Mouse (Mus musculus) kidney, postnatal 10 days (tissue): ENCODE measurements at regions not wholly inside any gene's neighbourhood (a gene's known extent, or its start where the extent isn't known, plus 50 kb on each side); places are given as distances from the start of the nearest gene placed in this dataset.

Source experiments
- DNase-seq: peaks from one replicate; pipeline ENCODE4 v3.0.0; 2021; ENCODE audit warnings: mixed read lengths

GRCm38 (mm10) chr8:86359518-86359917 is 221.0 kb downstream of the Abcc12 start:
- no peak for DNase-seq

- DNase-seq: no peak
Measured at GRCm38 (mm10) chr8:86353816-86354215, 226.7 kb downstream of the Abcc12 start.

DNA sequence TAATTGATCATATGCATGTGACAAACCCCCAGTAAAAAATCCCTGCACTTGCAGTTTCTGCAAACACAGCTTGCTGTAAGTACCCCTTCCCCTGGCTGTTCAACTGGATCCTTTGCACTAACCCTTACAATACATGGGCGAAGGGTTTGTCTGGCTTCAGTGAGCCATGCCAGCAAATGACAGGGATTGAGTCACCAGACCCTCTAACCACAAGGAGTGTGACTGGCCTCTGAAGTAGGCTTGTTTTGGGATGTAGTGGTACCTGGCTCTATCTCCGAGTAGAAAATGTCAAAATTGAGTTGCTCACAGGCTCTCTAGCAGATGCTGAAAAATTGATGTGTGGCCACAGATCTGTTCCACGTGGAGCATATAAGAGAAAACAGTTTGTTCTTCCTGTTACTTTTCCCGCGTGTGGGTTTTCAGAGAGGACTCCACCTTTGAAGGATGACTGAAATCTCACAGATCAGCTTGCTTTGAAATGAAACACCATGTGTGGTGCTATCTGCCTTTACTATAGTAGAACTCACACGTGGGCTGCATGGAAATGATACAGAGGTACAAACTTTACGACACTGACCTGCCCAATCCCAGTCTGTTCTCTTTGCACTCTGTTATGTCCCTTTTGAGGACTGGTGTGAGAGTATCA is 228.8 kb downstream of the Abcc12 start:
- DNase-seq: no peak

- no peak for DNase-seq
Measured at GRCm38 (mm10) chr8:86350128-86350527, 230.4 kb downstream of the Abcc12 start.

GRCm38 (mm10) chr8:86342016-86342684 is 238.3 kb downstream of the Abcc12 start:
- DNase-seq: no peak

GRCm38 (mm10) chr8:86338574-86339264 is 241.8 kb downstream of the Abcc12 start:
- DNase-seq: no peak

- DNase-seq: no peak
Measured at GRCm38 (mm10) chr8:86331383-86331782, 249.1 kb downstream of the Abcc12 start.

DNA sequence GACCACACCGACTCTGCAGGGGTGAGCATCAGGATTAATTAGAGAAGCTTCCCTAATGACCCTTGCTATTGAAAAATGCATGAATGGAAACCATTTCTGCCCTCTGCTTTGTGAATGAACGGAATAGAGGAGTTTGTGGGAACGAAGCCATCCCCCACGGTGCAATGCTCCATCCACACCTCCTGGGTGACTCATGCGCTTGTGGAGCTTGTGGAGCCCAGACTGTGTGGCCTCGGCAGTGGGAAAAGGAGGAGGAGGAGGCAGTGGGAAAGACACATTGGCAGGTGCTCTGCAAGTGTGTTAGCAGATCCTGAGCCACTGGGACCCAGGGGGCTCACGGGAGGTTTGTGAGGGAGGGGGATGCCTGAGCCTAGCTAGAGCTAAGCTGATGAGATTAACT is 251.9 kb downstream of the Abcc12 start:
- no peak for DNase-seq

DNA sequence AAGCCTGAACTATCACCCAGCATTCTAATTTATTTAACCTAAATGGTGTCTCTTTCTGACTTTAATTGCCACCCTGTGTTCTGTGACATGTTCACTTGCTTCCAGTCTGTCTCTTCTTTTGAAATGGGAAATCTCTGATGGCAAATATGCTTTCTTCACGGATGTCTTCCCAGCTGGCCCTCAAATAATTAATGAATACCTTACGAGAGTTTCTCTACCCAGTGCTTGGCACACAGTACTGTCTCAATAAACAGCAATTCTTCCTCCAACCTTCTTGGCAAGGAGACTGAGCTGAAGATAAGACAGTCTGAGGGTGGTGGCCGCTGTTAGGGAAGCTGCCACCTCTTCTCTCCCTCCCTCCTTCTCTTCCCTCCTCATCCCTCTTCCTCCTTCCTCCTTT is 252.5 kb downstream of the Abcc12 start:
- DNase-seq: no peak

- no peak for DNase-seq
Measured at GRCm38 (mm10) chr8:86325040-86325439, 255.4 kb downstream of the Abcc12 start.

DNA sequence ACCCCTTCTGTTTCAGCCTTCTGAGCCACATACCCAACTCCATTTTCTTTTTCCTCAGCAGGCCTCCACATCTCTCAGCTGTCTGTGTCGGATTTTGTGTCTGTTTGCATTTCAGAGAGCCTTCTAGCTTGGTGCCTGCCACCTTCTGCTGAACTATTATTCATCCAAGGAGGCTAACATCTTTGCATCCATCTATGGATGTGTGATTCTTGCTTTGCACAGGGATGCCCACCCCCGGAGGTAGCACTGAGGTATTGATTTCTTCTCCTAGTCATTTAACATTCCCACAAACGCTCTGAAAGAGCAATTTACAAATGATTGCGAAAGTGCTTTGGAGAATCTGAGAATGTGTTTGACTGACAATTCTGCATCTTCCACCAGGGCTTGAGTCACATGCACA is 255.9 kb downstream of the Abcc12 start:
- DNase-seq: no peak

DNA sequence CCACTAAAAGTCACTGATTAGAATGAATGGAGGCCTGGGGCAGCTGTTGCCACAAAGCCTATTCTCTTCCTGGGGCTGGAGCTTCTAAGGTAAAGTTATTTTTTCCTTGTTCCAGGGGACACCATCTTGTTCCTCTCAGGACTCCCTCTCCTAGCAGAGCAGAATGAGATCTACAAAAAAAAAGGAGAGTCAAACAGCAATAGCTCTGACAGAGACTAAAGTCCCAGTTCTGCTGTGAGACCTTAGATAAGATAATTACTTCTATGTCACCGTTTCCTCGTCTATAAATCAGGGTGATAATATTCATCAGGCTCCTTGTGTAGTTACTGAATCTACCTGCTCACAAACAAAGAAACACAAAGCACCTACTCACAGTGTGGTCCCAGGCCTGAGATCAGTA is 256.7 kb downstream of the Abcc12 start:
- DNase-seq: no peak

DNA sequence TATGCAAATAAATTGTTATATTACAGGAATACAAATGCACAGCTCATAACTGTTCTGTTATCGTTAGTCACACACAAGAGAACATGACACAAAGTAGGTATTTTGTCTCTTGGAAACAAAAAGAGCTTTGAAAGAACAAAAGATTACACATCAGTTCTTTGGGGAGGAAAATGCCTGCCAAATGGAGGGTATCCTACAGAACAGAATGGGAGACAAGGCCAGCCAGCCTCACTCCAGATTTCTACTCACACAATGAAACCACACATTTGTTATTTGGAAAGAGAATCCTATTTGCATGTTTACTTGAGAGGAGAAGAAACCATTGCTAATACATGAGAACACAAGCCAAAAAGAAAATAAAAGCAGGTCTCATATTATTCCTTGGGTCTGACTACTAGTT is 258.0 kb downstream of the Abcc12 start:
- no peak for DNase-seq

DNA sequence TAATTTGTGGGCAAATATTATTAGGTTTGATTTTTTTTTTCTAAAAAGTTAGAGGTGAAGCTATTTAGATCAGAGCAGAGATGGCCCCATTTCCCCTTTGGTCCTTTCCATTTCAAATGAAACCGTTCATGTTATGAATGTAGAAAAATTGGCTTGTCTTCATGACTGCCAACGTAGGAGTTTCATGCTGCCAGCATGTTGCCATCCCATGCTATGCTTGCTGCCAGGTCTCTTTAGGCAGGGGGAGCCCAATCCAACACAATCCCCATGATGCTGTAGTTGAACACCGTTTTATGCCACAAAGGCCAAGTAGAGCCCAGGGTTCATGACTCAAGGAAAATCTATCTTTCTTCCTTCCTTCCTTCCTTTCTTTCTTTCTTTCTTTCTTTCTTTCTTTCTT is 259.5 kb downstream of the Abcc12 start:
- no peak for DNase-seq

DNA sequence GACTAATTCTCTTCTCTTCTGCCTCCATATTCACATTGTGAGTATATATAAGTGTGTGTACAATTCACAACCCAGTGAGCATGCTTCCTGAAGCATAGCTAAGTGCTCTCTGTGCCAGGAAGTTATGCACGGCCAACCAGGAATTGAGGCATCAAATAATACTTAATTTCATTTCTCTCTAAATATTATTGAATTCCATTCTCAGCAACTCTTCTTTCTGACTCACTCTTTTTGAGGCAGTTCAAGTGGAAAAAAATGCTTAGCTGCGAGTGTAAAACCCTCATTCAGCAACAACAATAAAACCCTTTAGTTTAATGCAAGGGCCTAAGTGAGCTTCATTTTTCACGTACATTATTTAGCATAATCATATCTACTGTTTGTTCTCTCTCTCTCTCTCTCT is 262.0 kb downstream of the Abcc12 start:
- no peak for DNase-seq

GRCm38 (mm10) chr8:86316236-86316635 is 264.2 kb downstream of the Abcc12 start:
- no peak for DNase-seq

DNA sequence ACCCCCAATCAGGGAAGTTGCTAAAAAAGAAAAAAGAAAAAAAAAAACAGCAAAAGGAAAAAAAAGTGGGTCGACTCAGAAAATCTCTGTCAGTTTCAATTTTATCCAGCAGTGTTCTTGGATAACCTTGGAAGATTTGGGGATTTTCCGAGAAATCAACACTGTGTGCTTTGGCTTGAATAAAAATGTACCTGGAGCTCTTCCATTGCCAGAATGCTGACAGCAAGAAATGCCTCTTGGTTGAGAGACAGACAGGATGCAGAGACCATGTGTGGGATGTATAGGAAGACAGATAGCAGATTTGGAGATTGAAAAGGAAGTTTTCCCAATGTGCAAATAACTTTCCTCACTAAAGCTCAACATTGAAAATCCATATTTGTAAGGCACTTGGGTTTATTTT is 271.0 kb downstream of the Abcc12 start:
- no peak for DNase-seq

GRCm38 (mm10) chr8:86307339-86307738 is 273.1 kb downstream of the Abcc12 start:
- DNase-seq: no peak

DNA sequence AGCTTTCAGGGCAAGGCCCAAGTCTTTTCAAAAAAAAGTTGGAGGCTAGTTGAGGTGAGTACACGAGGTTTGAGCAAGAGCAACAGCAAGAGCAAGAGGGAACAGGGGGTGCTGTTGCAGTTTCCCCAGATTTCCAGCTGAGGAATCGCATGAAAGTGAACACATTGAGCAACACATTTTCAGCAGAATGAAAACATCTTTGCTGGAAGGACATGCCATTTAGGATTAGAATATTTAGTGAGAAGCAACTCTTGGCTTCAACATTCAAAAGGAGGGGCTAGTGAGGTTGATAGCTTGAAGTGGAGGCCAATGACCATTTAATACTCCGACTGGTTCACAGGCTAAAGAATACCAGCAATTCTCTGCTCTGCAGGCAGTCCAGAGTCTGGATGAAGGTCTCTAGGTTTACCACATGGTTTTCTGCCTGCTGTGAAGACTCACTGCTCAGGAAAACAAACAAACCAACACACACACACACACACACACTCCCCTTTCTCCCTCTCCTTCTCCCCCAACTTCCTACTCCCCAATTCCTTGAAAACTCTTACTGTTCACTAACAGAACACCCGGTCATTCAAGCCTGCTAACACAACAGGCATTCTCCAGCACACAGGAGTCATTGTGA is 278.5 kb downstream of the Abcc12 start:
- DNase-seq: no peak

GRCm38 (mm10) chr8:86288713-86289384 is 291.6 kb downstream of the Abcc12 start:
- DNase-seq: no peak

DNA sequence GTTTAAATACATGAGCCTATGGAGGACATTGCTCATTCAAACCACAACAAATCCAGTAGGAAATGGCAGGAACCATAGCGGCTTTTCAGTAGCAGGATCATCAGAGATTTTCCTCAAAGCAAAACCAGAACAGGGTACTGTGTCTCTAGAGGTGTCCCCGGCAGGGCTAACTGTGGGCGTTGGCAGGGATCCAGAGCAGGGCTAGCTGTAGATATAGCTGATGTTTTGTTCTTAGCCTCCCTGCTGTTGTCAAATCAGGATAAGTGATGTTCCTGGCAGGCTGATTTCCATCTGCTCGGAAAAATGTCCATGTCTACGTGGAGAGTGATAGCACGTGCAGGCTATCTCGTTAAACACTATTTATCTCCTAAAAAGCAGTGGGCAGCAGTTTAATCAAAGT is 297.6 kb downstream of the Abcc12 start:
- DNase-seq: peak; percentile 13

DNA sequence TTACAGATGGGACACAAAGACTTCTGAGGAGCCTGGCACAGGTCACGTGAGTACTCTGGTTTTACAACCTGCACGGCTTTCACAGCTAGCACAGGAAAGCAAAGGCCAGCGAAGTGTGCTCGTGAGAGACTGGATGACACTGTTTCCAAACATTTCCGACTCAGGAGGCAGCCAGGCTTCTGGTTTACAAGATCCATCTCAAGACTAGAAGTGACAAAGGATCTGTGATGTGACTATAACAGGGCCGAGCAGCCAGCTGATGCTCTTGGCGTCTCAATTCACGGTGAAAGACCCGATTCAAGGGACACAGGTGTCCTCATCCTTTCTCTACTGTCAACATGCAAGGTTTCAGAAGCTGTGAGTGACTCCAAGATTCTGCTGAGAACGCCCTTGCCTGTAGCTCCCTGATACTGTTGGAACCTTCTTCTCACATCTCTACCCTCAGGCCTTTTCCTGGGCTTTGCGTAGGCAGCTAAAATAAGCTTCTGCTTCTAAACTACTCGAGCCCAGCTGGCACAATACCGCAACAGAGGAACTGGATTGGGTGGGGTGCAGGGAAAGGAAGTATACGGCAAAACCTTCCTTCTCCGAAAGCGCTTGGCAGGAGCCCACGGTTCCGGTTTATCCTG is 300.3 kb downstream of the Abcc12 start:
- DNase-seq: no peak

DNA sequence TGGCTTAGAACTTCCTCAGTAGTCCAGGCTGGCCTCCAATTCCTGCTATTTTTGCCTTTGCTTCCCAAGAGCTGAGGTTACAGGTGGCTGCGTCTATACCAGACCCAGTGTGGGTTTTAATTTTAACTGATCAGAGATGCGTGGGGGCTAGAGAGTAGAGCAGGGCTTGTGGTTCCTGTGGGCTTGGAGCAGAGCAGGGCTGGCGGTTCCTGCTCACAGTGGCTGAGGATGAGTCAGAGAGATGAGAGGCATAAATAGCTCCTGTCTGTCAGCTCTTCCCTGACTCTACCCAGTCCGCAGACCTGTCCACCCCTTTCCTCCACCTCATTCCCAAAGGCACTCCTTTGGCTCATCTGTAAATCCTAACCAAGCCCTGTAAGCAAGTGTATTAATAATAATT is 304.8 kb downstream of the Abcc12 start:
- DNase-seq: no peak
